Mouse (Mus musculus) duodenum, adult 2 months (tissue): ENCODE measurements around the gene Nfkbid. TPM values are rescaled to one million over a fixed set of nuclear protein-coding genes. Genes with fewer than 3 reads are reported as not detected.

ENCODE experiments used
- polyA plus RNA-seq: library from polyadenylated mRNA; depleted of rRNA; stranded (reverse); fragments of >200 nt; gene quantifications from 2 replicates; pipeline ENCODE4 v1.2.3, GENCODE M21; 2012; ENCODE audit warnings: low replicate concordance; rRNA removed

Gene Nfkbid
- 5.3 and 8.6 TPM in 2 replicates for polyA plus RNA-seq

DNA sequence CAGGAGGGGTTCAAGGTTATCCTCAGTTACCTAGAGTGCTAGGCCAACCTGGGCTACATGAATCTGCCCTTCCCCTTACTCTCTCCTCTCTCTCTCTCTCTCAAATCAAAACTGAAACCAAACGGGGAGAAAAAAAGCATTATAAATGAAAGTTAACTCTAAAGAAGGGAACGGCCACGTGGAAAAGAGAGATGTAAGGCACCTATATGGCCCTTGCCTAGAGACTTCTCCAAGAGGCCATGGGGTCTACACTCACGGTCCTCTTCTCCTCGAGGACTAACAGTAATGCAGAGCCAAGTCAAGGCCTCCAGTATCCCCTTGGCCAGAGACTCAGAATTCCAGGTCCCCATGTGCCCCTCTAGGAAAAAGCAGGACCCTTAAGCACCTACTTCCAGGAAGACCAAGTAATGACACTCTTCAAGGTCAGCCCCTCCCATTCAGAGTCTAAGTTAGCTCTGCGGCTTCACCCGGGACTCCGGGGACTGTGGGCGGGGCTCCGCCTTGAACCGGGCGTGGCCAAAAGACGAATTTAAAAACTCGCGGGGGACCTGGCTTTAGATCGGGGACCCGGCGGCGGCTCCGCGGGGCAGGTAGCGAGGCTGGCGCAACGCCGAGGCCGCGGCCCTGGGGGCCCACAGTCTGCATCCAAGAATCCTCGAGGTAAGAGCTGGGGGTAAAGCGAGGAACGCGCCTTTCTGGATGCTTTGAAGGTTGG lies at the start of gene Nfkbid:
Gene Nfkbid, plus strand, starts transcription at position 558 of the 715 bp plus-strand sequence.

DNA sequence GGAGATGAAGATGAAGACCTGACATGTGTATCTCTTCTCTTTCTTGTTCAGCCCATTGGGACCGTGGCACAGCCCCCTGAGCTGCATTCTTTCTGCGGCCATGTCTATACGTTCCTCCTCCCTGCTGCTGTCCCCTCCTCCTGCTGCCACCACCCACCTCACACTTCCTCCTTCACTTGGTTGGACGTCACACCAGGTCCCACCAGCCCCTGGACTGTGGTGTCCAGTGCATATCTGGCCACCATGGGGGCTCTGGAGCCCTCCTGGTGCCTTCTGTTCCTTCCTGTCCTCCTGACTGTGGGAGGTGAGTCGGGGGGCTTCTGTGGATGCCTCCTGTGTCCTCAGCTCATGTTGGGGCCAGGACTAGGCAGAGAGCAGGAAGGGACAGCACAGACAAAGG lies 7.9 kb upstream of the Nfkbid start, which contains the start of gene Tyrobp:
Gene Tyrobp, plus strand, starts transcription at position 165 of the 400 bp plus-strand sequence.

DNA sequence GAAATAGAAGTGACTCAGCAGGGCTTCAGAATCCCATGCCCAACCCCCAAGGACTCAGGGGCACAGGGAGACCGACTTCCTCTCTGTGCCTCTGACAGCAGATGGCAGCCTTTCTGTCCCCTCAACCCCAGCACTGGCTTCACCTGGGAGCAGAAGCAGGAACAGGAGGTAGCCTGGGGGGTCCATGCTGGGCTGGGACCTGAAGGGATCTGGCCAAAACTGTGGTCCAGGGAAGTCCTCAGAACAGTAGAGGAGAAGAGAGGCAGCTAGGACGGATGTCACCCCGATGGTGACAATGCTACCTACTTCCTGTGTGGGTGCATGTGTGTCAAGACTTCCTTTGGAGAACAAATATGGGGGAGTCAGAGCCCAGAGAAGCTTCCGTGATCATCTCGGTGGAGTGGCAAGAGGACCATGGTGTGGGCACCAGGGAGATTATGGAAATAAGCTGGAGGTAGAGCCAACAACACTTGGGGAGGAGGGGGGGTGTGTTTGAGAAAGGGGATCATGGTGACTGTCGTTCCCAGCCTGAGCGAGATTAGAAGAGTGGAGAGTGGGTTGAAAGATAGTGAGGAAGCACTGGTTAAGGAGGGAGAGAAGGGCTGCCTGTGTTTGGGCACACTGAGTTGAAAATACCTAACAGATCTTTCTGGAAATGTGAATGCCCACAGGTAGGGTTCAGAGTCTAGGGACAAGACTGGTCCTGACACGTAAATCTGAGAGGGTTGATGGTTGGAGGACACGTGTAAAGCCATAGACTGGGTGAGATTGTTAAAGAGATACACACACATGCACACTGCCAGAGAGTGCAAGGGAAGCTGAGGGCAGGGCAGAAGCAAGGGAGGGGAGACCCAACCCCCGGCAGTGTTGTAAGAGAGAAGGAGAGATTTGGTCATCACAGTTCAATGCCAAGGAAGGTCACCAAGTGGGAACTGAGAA lies 1.7 kb upstream of the Nfkbid start, which contains the start of gene Hcst:
Gene Hcst, minus strand, starts transcription at position 294 of the 939 bp plus-strand sequence.

DNA sequence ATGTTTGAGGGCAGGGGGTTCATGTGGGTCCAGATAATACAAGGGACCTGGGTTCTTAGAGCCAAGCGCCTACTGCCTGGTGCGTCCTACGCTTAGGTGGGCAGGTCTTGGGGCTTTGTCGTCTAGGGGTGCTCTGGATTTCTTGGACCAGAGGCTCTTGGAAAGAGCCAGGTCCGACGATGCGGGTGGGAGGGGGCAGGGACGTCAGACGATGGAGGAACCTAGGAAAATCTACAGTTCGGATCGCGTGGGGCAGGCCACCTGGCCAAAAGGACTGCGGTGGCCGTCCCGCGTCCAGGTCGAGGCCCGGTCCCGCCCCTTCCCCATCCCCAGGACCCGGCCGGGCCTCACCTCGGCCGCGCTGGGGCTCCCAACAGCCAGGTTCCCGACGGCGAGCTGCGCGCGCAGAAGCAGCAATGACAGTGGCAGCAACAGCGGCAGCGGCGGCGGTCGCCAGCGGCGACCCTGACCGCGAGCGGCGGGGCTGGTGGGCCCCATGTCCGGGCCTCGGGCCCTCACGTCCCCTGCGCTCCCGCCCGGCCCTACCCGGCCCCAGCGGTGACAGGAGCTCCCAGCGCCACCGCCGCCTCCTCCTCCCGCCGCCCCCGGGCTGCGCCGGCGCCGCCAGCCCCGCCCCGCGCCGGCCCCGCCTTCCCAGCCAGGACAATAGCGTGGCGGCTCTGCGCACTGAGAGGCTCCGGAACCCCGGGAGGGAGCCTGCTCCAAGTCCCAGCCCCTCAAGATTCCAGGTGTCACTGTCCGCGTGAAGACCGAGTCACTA lies 23.6 kb downstream of the Nfkbid start, which contains the start of gene Aplp1:
Gene Aplp1, minus strand, starts transcription at position 565 of the 781 bp plus-strand sequence.

DNA sequence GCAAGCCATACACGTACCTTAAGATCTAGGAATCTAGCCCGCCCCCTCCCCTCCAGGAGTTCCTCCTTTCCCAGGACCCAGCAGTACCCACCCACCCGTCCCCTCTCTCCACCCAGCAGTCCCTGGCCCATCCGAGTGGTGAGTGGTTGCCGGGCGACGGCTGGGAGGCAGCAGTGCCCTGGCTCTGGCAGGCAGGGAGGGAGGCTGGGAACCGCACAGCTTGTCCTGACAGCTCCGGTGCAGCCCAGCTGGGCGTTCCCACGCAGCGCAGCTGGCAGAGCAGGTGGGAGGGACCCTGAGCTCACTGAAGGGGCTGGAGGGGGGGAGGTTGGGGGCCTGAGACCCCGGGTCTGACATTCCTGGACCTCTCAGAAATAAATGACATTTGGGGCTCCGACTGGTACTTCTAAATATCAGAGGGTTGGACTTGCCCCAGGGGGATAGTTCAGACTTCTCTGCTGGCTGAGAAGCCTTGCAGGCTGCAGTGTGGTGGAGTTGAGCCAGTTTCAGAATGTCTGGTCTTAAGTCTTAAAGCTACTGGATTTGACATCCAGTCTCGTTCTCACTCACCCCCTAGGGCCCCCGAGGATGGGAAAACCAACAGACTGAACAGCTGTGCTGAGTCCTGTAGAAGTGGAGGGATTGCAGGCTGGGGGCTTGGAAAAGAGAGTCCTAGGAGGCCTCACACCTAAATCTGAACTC lies 36.2 kb downstream of the Nfkbid start, which contains the start of the genes Kirrel2 and Nphs1:
Gene Kirrel2, minus strand, starts transcription at position 62 of the 702 bp plus-strand sequence.
Gene Nphs1, plus strand, starts transcription at position 687 of the 702 bp plus-strand sequence.

Other genes with a start within 250 kb of the Nfkbid start
- gene Cox7a1, start 237.6 kb upstream of the Nfkbid start, polyA plus RNA-seq: 40.1 and 164 TPM in 2 replicates
- 492 and 665 TPM in 2 replicates for gene Capns1, start 222.9 kb upstream of the Nfkbid start, polyA plus RNA-seq
- gene Polr2i, start 189.8 kb upstream of the Nfkbid start, polyA plus RNA-seq: 76.0 and 78.7 TPM in 2 replicates
- gene Tbcb, start 189.5 kb upstream of the Nfkbid start, polyA plus RNA-seq: 23.6 and 33.8 TPM in 2 replicates
- gene Ovol3, start 186.0 kb upstream of the Nfkbid start, polyA plus RNA-seq: not detected in 2 replicates
- gene Thap8, start 141.6 kb upstream of the Nfkbid start, polyA plus RNA-seq: 0.14 TPM in 1 of 2 replicates, not detected in the other
- 13.0 and 14.3 TPM in 2 replicates for gene Wdr62, start 141.3 kb upstream of the Nfkbid start, polyA plus RNA-seq
- gene Clip3, start 130.0 kb upstream of the Nfkbid start, polyA plus RNA-seq: 3.8 and 4.8 TPM in 2 replicates
- gene Alkbh6, start 113.0 kb upstream of the Nfkbid start, polyA plus RNA-seq: 154 and 160 TPM in 2 replicates
- gene Syne4, start 106.9 kb upstream of the Nfkbid start, polyA plus RNA-seq: 9.8 and 29.1 TPM in 2 replicates
- gene E130208F15Rik, start 100.0 kb upstream of the Nfkbid start, polyA plus RNA-seq: 1.2 and 2.4 TPM in 2 replicates
- gene Sdhaf1, start 97.8 kb upstream of the Nfkbid start, polyA plus RNA-seq: 32.9 and 60.3 TPM in 2 replicates
- gene Lrfn3, start 59.0 kb upstream of the Nfkbid start, polyA plus RNA-seq: 27.9 and 30.8 TPM in 2 replicates
- 49.1 and 124 TPM in 2 replicates for gene Tyrobp, start 8.0 kb upstream of the Nfkbid start, polyA plus RNA-seq
- gene Hcst, start 1.9 kb upstream of the Nfkbid start, polyA plus RNA-seq: 11.5 and 53.7 TPM in 2 replicates
- 24.5 and 168 TPM in 2 replicates for gene Aplp1, start 23.8 kb downstream of the Nfkbid start, polyA plus RNA-seq
- 0.39 TPM in 1 of 2 replicates, not detected in the other for gene Kirrel2, start 36.0 kb downstream of the Nfkbid start, polyA plus RNA-seq
- gene Nphs1, start 36.6 kb downstream of the Nfkbid start, polyA plus RNA-seq: 2.5 TPM in 1 of 2 replicates, not detected in the other
- 2.3 and 37.6 TPM in 2 replicates for gene Prodh2, start 71.9 kb downstream of the Nfkbid start, polyA plus RNA-seq
- gene Arhgap33, start 113.3 kb downstream of the Nfkbid start, polyA plus RNA-seq: 10.8 and 15.1 TPM in 2 replicates
- 56.3 and 114 TPM in 2 replicates for gene Hspb6, start 130.4 kb downstream of the Nfkbid start, polyA plus RNA-seq
- 3.6 and 5.5 TPM in 2 replicates for gene Proser3, start 130.6 kb downstream of the Nfkbid start, polyA plus RNA-seq
- 28.6 and 40.9 TPM in 2 replicates for gene Lin37, start 138.1 kb downstream of the Nfkbid start, polyA plus RNA-seq
- 56.6 and 64.2 TPM in 2 replicates for gene U2af1l4, start 141.6 kb downstream of the Nfkbid start, polyA plus RNA-seq
- 0.55 and 1.2 TPM in 2 replicates for gene Gm49396, start 141.6 kb downstream of the Nfkbid start, polyA plus RNA-seq
- gene Psenen, start 141.9 kb downstream of the Nfkbid start, polyA plus RNA-seq: 105 and 155 TPM in 2 replicates
- gene Igflr1, start 143.7 kb downstream of the Nfkbid start, polyA plus RNA-seq: 12.6 and 14.4 TPM in 2 replicates
- 31.9 and 38.5 TPM in 2 replicates for gene Kmt2b, start 167.0 kb downstream of the Nfkbid start, polyA plus RNA-seq
- 2.3 and 3.2 TPM in 2 replicates for gene Zbtb32, start 177.2 kb downstream of the Nfkbid start, polyA plus RNA-seq
- 1.1 and 3.8 TPM in 2 replicates for gene Upk1a, start 191.1 kb downstream of the Nfkbid start, polyA plus RNA-seq
- gene Cox6b1, start 204.4 kb downstream of the Nfkbid start, polyA plus RNA-seq: 382 and 584 TPM in 2 replicates
- not detected in 2 replicates for gene Etv2, start 214.1 kb downstream of the Nfkbid start, polyA plus RNA-seq
- gene Rbm42, start 228.6 kb downstream of the Nfkbid start, polyA plus RNA-seq: 73.7 and 104 TPM in 2 replicates
- gene Haus5, start 243.3 kb downstream of the Nfkbid start, polyA plus RNA-seq: 4.7 and 7.0 TPM in 2 replicates
- gene Pmis2, start 249.9 kb downstream of the Nfkbid start, polyA plus RNA-seq: not detected in 2 replicates